Mouse (Mus musculus): Measurements from ENCODE around the gene Fmo3.

GRCm38 (mm10) chr1:162946837-162947558, 37.3 kb downstream of the Fmo3 start:
- TF ChIP-seq GATA1 (IDR thresholded peaks at IDR 0.05; ENCODE audit: borderline replicate concordance, low read length) (no peak), FLI1 (IDR thresholded peaks at IDR 0.05; ENCODE audit: low read length) (no peak)

Measured in megakaryocyte, embryonic 14.5 days (primary cell).